Mouse (Mus musculus): ENCODE measurements around the gene Hps4. TPM values are rescaled to one million over a fixed set of nuclear protein-coding genes. Genes with fewer than 3 reads are reported as not detected.

Gene Hps4
- total and polyA plus RNA-seq, 2 experiments from 2014 or later: 12.5 to 13.5 TPM

GRCm38 (mm10) chr5:112300721-112301308, 42.1 kb upstream of the Hps4 start:
- no peaks in the 10 kb centered on the region for H3K9me3 ChIP-seq (replicated peaks; ENCODE audit: control insufficient read depth, low read length)
- H3K4me2 ChIP-seq (ENCODE audit: low read depth, low read length): no peak overlapping the region
- DNase-seq (ENCODE audit: low spot score) (no peak), ATAC-seq (ENCODE audit: insufficient read depth, low read depth) (no peak)
- WGBS: 71% methylated on average over 6 of the region's 6 CpGs
- TF ChIP-seq EP300 (IDR thresholded peaks at IDR 0.05; ENCODE audit: low read depth) (no peak), CTCF (IDR thresholded peaks at IDR 0.05; ENCODE audit: low read depth) (no peak)
- peaks cover 8% of the 10 kb centered on the region; the same call in 1 of the 2 replicates for H3K36me3 ChIP-seq (replicated peaks; ENCODE audit: control insufficient read depth, insufficient read depth, low read length)
- no peak overlapping the region for H3K27ac ChIP-seq (ENCODE audit: low read depth)
- no peak overlapping the region for H3K4me3 ChIP-seq (ENCODE audit: low read depth, low read length)
- peaks cover 18% of the 10 kb centered on the region; the same call in 1 of the 2 replicates for H3K4me1 ChIP-seq (ENCODE audit: control insufficient read depth, insufficient read depth)
- no peaks in the 10 kb centered on the region for H3K27me3 ChIP-seq (ENCODE audit: control insufficient read depth, insufficient read depth, low read length)
- H3K9ac ChIP-seq (replicated peaks; ENCODE audit: low read depth, low read length): no peak overlapping the region

- Histone ChIP-seq H3K4me3 (ENCODE audit: low read depth, low read length) (no peak overlapping the region), H3K9me3 (replicated peaks; ENCODE audit: control insufficient read depth, low read length) (no peaks in the 10 kb centered on the region), H3K4me1 (ENCODE audit: control insufficient read depth, insufficient read depth) (peaks cover 14% of the 10 kb centered on the region; the same call in 1 of the 2 replicates), H3K27me3 (ENCODE audit: control insufficient read depth, insufficient read depth, low read length) (no peaks in the 10 kb centered on the region), H3K36me3 (replicated peaks; ENCODE audit: control insufficient read depth, insufficient read depth, low read length) (peaks cover 17% of the 10 kb centered on the region; the same call in 1 of the 2 replicates), H3K9ac (replicated peaks; ENCODE audit: low read depth, low read length) (no peak overlapping the region), H3K27ac (ENCODE audit: low read depth) (no peak overlapping the region), H3K4me2 (ENCODE audit: low read depth, low read length) (no peak overlapping the region)
- WGBS: 79% methylated on average over 4 of the region's 4 CpGs
- ATAC-seq (ENCODE audit: insufficient read depth, low read depth) (no peak), DNase-seq (ENCODE audit: low spot score) (no peak)
- TF ChIP-seq EP300 (IDR thresholded peaks at IDR 0.05; ENCODE audit: low read depth) (no peak), CTCF (IDR thresholded peaks at IDR 0.05; ENCODE audit: low read depth) (0 out of 2 replicates have a peak, but pooled peaks have one; percentile 8)
Measured at GRCm38 (mm10) chr5:112301694-112302093, 41.2 kb upstream of the Hps4 start.

- no peak for DNase-seq (ENCODE audit: low spot score)
- H3K27ac ChIP-seq (ENCODE audit: low read depth): no peak overlapping the region
- H3K9me3 ChIP-seq (replicated peaks; ENCODE audit: control insufficient read depth, low read length): no peaks in the 10 kb centered on the region
- no peak overlapping the region for H3K4me3 ChIP-seq (ENCODE audit: low read depth, low read length)
- no peak for ATAC-seq (ENCODE audit: insufficient read depth, low read depth)
- TF ChIP-seq CTCF (IDR thresholded peaks at IDR 0.05; ENCODE audit: low read depth): no peak
- no peak for TF ChIP-seq EP300 (IDR thresholded peaks at IDR 0.05; ENCODE audit: low read depth)
- H3K9ac ChIP-seq (replicated peaks; ENCODE audit: low read depth, low read length): no peak overlapping the region
- WGBS: 76% methylated on average over 5 of the region's 5 CpGs
- H3K4me2 ChIP-seq (ENCODE audit: low read depth, low read length): no peak overlapping the region
- no peaks in the 10 kb centered on the region for H3K27me3 ChIP-seq (ENCODE audit: control insufficient read depth, insufficient read depth, low read length)
- H3K4me1 ChIP-seq (ENCODE audit: control insufficient read depth, insufficient read depth): 0 out of 2 replicates have a peak, but pooled peaks cover 9% of the 10 kb centered on the region
- H3K36me3 ChIP-seq (replicated peaks; ENCODE audit: control insufficient read depth, insufficient read depth, low read length): peaks cover 22% of the 10 kb centered on the region
Measured at GRCm38 (mm10) chr5:112302310-112302709, 40.6 kb upstream of the Hps4 start.

GRCm38 (mm10) chr5:112305842-112306241, 37.0 kb upstream of the Hps4 start:
- Histone ChIP-seq H3K27me3 (ENCODE audit: control insufficient read depth, insufficient read depth, low read length) (no peaks in the 10 kb centered on the region), H3K9ac (replicated peaks; ENCODE audit: low read depth, low read length) (no peak overlapping the region), H3K27ac (ENCODE audit: low read depth) (no peak overlapping the region), H3K4me1 (ENCODE audit: control insufficient read depth, insufficient read depth) (no peaks in the 10 kb centered on the region), H3K4me2 (ENCODE audit: low read depth, low read length) (no peak overlapping the region), H3K9me3 (replicated peaks; ENCODE audit: control insufficient read depth, low read length) (no peaks in the 10 kb centered on the region), H3K4me3 (ENCODE audit: low read depth, low read length) (no peak overlapping the region), H3K36me3 (replicated peaks; ENCODE audit: control insufficient read depth, insufficient read depth, low read length) (peaks cover 57% of the 10 kb centered on the region)
- DNase-seq (ENCODE audit: low spot score) (no peak), ATAC-seq (ENCODE audit: insufficient read depth, low read depth) (no peak)
- TF ChIP-seq EP300 (IDR thresholded peaks at IDR 0.05; ENCODE audit: low read depth) (no peak), CTCF (IDR thresholded peaks at IDR 0.05; ENCODE audit: low read depth) (no peak)
- WGBS: 83% methylated on average over 5 of the region's 5 CpGs

- Histone ChIP-seq H3K9me3 (replicated peaks; ENCODE audit: control insufficient read depth, low read length) (no peaks in the 10 kb centered on the region), H3K4me2 (ENCODE audit: low read depth, low read length) (no peak overlapping the region), H3K4me3 (ENCODE audit: low read depth, low read length) (no peak overlapping the region), H3K4me1 (ENCODE audit: control insufficient read depth, insufficient read depth) (no peaks in the 10 kb centered on the region), H3K36me3 (replicated peaks; ENCODE audit: control insufficient read depth, insufficient read depth, low read length) (peaks cover 76% of the 10 kb centered on the region), H3K27ac (ENCODE audit: low read depth) (no peak overlapping the region), H3K9ac (replicated peaks; ENCODE audit: low read depth, low read length) (no peak overlapping the region), H3K27me3 (ENCODE audit: control insufficient read depth, insufficient read depth, low read length) (no peaks in the 10 kb centered on the region)
- WGBS: 66% methylated on average over 11 of the region's 11 CpGs
- ATAC-seq (ENCODE audit: insufficient read depth, low read depth) (no peak), DNase-seq (ENCODE audit: low spot score) (no peak)
- TF ChIP-seq CTCF (IDR thresholded peaks at IDR 0.05; ENCODE audit: low read depth) (no peak), EP300 (IDR thresholded peaks at IDR 0.05; ENCODE audit: low read depth) (no peak)
Measured at GRCm38 (mm10) chr5:112313222-112313885, 29.5 kb upstream of the Hps4 start.

Data from heart, postnatal 0 days (tissue).